Mouse (Mus musculus): ENCODE results near the gene Tbc1d9b.

- no peak for TF ChIP-seq CTCF (IDR thresholded peaks at IDR 0.05; ENCODE audit: control insufficient read depth, insufficient read depth, insufficient read length)
- TF ChIP-seq CEBPB (IDR thresholded peaks at IDR 0.05; ENCODE audit: low read depth) = no peak
- TF ChIP-seq USF1 (IDR thresholded peaks at IDR 0.05; ENCODE audit: low read depth) = no peak
Observed at GRCm38 (mm10) chr11:50147958-50148476, 16.8 kb downstream of the Tbc1d9b start.
